Mouse (Mus musculus) layer of hippocampus, adult 18-20 months (tissue): ENCODE measurements around the gene Cdc42. TPM values are rescaled to one million over a fixed set of nuclear protein-coding genes. Genes with fewer than 3 reads are reported as not detected.

Source experiments
- DNase-seq, 2 experiments: peaks; one replicate each; pipeline ENCODE4 v3.0.0; 2022; ENCODE audit warnings: low spot score in 2 of 2
- total RNA-seq, 2 experiments: library from RNA; stranded (reverse); gene quantifications; 2 replicates each; pipeline ENCODE4 v1.2.3; 2021

Cdc42 gene
- total RNA-seq, 2 experiments from 2014 or later: 285 to 289 TPM

DNA sequence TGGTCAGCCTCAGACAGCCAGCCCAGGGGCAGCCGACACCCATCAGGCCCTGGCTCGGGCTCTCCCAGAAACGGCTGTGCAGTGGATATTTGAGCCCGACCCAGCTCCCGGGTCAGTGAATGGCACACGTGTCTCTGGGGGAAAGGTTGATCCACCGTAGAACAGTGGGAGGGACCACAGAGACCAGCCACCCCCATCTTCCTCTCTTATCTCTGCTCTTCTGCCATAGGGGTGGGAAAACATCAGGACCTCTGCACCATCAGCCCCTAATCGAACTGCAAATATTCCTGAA lies 70.9 kb downstream of the Cdc42 start:
- no peak for DNase-seq

GRCm38 (mm10) chr4:137285876-137286661 lies 71.5 kb downstream of the Cdc42 start:
- no peak for DNase-seq

GRCm38 (mm10) chr4:137283407-137283732 lies 74.2 kb downstream of the Cdc42 start:
- no peak for DNase-seq

DNA sequence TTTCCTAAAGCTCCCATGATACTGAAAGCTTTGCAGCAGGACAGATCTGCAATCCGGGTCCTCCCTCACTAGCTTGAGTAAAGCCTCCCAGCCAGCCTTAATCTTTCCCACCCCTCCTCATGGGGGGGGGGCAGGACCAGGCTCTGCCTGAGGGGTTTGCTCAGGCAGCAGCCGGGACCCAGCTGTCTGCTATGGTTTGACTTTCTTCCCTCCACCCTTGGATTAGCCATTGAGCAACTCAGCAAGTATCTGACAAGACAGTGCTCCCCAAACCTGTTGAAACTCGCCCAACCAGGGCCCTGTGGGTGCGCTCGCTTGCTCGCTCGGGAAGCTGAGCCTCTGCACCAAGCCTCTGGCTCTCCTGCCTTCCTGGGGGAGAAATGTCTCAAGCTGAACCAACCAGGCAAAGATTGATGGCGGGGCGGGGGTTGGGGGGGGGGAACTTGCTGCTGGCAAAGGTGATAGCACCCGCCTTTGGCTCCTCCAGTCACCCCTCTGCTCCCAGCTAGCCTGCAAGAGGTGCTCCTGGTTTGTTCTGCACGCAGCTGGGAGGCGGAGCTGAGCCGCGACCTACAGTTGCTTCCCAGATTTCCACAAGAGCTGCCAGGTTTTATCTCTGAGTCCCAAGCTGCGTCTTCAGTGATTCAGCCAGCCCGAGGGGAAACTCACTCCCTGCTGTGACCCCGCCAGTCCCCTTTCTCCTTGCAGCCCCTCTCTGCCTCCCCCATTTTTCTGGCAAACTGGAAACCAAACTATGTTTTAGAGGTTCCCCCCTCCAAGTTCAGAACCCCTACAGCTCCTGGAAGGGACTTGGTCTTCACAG lies 74.7 kb downstream of the Cdc42 start:
- no peak for DNase-seq

DNA sequence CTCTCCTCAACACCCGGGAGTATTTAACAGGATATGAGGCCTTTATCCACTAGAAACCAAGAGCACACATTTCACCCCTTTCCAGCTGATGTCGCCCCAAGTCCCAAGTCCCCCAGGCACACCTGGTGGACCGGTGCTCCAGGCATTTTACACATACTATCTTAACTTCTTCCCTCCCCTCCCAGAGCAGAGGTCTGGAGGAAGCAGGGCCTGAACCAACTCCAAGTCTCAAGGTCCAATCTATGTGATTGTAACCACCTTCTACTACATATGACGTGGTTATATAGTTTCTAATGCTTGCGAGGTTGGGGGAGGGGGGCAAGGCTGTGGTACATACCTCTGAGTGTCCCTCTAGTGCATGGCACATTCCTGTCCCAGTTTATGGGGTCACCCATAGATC lies 75.4 kb downstream of the Cdc42 start:
- no peak for DNase-seq

GRCm38 (mm10) chr4:137281273-137281672 lies 76.2 kb downstream of the Cdc42 start:
- DNase-seq: no peak

DNA sequence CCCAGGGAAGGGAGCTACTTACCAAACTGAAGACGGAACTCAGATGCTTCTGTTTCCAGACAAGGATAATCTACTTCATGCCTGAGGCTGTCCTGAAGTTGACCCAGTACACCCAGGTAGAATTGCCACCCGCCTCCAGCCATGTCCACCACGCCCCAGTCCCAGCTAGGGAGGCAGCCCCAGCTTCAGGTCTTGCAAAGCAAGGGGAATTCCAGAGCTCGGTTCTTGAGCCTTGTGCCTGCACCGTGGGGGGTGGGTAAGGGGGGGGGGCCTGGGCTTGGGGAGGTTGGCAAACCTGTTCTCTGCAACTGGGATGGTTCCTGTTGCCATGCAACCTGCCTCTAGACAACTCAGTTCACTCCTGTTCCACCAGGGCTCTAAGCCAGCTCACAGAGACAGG lies 78.2 kb downstream of the Cdc42 start:
- no peak for DNase-seq

DNA sequence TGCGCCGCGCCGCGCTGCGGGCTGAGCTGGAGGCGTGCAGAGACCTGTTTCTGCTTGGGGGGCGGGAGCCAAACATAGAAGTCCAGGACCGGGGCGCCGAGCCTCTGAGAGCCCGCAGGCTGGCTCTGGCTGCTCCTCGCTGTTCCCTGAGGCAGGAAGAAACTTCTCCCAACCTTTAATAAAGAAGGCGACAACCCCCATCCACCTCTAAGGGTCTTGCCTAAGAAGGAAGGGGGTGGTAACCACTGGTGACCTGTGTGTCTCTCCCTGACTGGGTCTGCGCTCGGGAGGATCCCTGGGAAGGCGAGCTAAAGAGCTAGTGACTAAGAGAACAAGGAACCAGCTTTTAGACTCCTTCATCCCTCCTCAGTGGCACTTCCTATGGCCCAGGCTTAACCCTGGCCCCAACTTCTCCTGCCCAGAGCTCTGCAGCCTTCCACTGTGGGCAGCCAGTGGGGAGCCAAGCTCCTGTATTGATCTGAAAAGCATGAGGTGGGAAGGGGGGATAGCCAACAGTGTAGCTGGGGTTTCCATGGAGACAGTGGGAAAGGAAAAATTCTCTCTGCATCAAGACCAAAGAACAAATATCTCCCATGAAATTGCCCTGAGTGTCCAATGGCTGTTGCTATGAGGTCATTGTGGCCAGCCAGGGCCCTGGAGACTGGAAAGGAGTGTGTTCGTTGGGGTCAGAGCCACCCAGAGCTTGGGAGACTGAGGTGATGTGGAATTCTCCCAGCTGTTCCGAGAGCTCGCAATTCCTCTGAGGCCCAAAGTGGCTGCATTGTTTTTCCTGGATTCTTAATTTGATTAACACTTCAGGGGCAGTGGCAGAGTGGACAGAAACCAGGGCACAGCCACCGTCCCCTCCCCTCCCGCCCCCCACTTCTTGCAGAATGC lies 79.1 kb downstream of the Cdc42 start:
- no peak for DNase-seq

DNA sequence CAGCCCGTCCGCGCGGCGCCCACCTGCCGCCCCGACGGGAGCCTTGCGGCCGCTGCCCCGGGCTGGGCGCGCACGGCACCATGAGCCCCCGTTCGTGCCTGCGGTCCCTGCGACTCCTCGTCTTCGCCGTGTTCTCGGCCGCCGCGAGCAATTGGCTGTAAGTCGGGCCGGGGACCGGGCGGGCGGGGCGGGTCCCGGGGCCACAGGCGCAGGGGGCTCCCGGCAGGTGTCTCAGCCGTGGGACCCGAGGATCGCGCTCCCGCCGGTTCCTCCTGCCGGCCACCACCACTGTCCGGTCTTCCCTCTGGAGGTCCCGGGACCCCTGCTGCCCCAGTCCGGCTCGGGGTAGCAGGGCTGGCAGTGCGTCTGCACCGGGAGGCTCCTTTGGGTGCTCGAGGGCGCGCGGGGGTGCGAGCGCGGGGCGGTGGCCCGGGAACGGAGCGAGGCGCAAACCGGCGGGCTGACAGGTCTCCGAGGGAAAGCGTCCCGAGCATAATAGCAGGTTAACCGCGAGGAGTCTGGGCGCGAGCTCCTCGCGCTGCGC lies 79.8 kb downstream of the Cdc42 start:
- DNase-seq: no peak

DNA sequence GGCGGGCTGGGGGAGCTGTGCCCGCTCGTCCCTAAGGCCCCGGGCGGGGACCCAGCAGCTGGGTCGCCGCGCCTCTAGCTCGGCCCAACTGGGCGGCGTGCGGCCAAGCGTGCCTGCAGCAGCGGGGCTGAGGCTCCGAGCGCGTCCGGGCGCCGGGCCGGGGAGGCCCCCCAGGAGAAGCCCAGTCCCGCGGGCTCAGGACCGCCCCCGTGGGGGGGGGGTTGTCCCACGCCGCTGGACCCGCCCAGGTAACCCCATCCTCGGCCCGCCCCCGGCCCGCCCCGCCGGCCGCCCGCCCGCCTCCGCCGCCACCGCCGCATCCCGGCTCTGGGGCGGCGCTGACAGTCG lies 80.4 kb downstream of the Cdc42 start, which contains the start of gene Wnt4:
TSS of gene Wnt4 (plus strand) at position 324 of the 348 bp plus-strand sequence.
- DNase-seq: no peak

DNA sequence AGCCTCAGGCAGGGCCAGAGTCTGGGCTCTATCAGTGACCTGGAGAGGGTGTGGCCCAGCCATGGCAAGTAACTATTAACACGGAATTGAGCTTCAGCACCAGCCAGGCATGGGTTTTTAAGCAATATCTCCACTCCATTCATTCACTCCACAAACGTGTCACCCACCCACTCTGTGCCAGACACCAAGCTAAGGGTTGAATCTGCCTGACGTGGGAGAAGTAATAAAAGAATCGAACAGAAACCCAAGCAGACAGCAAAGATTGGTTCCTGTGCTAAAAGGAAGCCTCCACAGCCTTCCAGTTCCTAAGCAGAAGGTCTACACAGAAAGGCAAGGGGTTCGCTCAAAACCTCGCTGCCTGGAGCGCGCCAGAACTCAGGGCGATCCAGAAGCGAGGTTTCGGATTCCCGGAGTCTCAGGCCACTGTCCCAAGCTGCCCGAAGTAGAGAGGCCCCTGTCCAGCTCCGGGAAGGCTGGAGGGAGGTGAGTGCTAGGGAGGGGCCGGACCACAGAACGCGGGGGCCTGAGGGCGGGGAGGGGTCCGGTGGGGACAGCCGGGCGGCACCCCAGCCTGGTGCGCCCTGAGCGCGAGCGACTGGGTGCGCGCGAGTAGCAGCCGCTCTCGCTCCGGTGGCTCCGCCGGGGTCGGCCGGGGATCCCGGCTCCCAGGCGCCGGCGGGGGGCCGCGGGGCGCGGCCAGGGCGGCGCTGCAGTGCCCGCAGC lies 80.9 kb downstream of the Cdc42 start:
- DNase-seq: no peak

DNA sequence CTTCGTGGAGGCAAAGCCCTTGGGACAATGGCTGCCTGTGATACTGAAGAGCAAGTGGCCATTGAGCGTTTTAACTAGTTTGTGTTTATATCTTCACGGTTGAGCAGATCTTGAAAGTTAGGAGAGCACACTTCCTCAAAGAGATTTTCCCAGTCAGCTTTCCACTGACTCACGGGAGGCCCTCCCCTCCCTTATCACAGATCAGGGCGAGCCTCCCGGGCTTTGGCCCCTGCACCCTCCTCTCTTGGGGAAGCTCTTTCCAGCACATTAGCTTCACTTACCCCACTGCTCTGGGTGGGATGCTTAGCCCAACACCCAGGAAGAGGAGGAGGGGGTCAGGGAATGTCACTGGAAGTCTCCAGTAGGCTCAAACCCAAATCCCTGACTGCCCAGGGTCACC lies 83.2 kb downstream of the Cdc42 start:
- no peak for DNase-seq

- no peak for DNase-seq
Observed at GRCm38 (mm10) chr4:137271856-137272255, 85.7 kb downstream of the Cdc42 start.

Other genes with a start within 250 kb of the Cdc42 start
- gene Wnt4, start 80.2 kb downstream of the Cdc42 start, total RNA-seq: 1 to 10 TPM; 5.6 to 7.2 TPM
- not detected for gene Cela3a, start 52.1 kb upstream of the Cdc42 start, total RNA-seq
- not detected for gene Cela3b, start 72.8 kb upstream of the Cdc42 start, total RNA-seq
- gene 1700013G24Rik, start 95.6 kb upstream of the Cdc42 start, total RNA-seq: not detected
- gene Hspg2, start 111.0 kb upstream of the Cdc42 start, total RNA-seq: 1 to 10 TPM; 4.2 to 4.3 TPM
- not detected for gene Ldlrad2, start 216.8 kb upstream of the Cdc42 start, total RNA-seq
- gene Usp48, start 236.0 kb upstream of the Cdc42 start, total RNA-seq: 100 to 1,000 TPM; 111 to 136 TPM